Mouse (Mus musculus): Measurements from ENCODE around the gene Urad.

The Urad gene

DNA sequence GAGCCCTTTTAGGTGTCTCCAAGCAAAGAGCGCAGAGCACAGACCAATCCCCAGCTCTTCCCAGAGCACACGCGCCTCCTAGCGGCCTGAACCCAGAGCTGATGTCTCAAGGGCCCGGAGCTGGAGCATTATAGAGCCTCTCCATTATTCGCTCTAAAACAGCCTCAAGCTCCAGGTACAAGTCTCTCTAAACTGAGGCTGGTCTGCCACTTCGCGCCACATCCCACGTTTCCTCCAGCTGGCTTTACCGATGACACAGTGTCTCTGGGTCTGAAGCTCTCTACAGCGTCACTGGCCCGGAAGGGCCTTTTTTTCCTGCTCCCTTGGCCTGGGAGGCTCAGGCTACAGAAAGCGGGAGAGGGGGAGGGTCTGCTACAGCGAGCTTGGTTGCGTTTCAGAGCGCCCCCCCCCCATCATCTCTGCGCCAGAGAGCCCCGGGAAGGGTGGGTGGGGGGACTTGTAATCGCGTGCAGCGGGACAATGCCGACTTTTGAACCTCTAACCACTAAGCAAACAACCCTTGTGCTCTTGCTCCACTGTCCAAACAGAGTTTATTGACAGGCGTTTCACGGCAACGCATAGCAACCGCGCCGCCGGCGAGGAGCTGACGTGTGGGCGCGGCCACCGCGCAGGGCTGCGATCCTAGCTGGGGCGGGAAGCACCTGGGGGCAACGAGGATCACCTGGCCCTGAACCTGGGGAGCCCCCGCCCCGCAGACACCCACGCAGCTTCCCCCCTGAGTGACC lies 22.8 kb downstream of the Urad start:
- DNase-seq: peak; percentile 65

- DNase-seq: no peak
Measured at GRCm38 (mm10) chr5:147297249-147297648, 25.0 kb downstream of the Urad start.

- peak; percentile 42 for DNase-seq
Measured at GRCm38 (mm10) chr5:147294121-147294520, 28.1 kb downstream of the Urad start.

- DNase-seq: peak; percentile 78
Measured at GRCm38 (mm10) chr5:147293127-147293910, 28.9 kb downstream of the Urad start.

- no peak for DNase-seq
Measured at GRCm38 (mm10) chr5:147292506-147293120, 29.6 kb downstream of the Urad start.

GRCm38 (mm10) chr5:147291764-147292505 lies 30.3 kb downstream of the Urad start:
- no peak for DNase-seq

- DNase-seq: no peak
Measured at GRCm38 (mm10) chr5:147284365-147284764, 37.9 kb downstream of the Urad start.

GRCm38 (mm10) chr5:147277547-147277925 lies 44.7 kb downstream of the Urad start:
- no peak for DNase-seq

GRCm38 (mm10) chr5:147276701-147277546 lies 45.3 kb downstream of the Urad start:
- no peak for DNase-seq

DNA sequence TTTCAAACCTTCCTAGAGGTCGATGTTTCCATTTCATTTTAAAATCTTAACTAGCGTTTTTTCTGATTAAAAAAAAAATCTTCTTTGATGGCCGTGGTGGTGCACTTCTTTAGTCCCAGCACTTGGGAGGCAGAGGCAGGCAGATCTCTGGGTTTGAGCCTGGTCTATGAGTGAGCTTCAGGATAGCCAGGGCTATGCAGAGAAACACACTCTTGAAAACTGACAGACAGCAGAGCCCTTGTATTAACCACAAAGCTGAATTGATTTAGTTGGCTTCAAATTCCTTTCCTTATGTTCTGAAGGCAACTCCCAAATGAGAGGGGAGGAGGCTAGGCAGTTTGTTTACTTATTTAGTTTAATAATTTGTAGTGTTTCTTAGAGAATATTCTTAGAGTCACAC lies 46.5 kb downstream of the Urad start:
- DNase-seq: no peak

- no peak for DNase-seq
Measured at GRCm38 (mm10) chr5:147274174-147275141, 47.8 kb downstream of the Urad start.

DNA sequence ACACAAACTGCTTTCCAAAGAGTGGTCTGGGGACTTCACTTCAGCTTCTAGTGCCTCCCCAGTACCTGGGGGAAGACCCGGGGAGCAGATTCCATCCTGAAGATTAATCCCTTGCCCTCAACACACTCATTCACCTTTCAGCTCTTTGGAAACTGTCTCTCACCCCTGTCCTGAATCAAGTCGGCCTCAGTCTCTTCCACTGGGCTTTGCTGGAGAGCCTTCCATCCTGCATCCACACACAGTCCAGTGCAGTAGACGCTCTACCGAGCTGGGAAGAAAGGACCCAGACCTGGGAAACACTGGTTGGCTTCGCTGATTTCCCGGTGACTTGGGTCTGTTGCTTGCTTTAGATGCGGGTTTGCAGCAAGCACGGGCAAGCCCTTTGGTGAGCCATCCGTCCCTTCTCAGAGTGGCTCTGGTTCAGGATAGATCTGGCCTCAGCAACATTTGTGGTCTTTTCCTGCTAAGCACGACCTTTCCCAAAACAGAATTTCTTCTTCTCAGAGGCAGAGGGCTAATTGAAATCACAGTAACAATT lies 49.4 kb downstream of the Urad start:
- no peak for DNase-seq

DNA sequence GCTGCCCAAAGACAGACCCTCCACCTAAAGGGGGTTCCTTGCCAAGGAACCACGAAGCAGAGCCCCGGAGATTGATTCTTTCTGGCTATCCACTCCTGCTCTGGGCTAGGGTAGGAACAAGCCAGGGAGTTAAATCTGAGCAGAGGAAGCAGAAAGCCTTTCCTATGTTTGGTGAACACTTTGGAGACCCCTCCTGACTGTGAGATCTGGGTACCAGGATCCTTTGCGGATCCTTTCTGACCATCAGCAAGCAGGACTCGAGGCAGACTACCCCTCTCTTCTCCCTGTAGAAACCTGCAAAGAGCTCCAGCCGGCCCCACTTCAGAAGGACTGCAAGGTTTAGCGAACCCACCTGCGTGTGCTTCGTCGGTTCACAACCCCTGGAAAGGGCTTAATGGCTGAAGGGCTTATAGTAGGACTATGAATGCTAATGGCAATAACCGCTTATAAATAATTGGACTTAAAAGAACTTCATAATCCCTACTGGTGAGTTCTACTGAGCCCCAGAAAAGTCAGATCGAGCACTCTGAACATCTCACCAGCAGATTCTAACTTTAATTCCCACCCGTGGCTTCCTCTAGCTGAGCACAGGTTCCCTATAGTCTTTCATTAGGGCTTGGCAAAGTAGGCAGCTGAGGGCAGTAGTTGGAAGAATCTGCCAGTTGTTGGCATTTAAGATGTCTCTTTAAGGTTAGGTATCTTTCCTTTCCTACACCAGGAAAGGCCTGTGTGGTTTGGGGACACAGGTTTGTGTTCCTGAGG lies 50.0 kb downstream of the Urad start:
- no peak for DNase-seq

GRCm38 (mm10) chr5:147270673-147271655 lies 51.3 kb downstream of the Urad start:
- DNase-seq: no peak

DNA sequence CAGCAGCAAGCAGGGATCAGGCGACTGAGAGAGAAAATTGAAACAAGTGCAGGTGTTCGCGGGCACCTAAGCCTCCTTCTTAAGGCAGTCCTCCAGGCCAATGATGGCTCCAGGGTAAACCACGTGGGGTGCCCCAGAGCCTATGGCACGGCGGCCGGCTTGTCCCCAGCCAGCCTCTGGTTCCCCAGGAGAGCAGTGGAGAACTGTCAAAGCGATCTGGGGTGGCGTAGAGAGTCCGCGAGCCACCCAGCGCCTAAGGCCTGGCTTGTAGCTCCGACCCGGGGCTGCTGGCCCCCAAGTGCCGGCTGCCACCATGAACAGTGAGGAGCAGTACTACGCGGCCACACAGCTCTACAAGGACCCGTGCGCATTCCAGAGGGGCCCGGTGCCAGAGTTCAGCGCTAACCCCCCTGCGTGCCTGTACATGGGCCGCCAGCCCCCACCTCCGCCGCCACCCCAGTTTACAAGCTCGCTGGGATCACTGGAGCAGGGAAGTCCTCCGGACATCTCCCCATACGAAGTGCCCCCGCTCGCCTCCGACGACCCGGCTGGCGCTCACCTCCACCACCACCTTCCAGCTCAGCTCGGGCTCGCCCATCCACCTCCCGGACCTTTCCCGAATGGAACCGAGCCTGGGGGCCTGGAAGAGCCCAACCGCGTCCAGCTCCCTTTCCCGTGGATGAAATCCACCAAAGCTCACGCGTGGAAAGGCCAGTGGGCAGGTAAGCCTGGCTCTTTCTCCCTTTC lies 52.1 kb downstream of the Urad start, which contains the start of gene Pdx1:
Pdx1 (plus strand) TSS at position 34 of the 747 bp plus-strand sequence.
- no peak for DNase-seq

DNA sequence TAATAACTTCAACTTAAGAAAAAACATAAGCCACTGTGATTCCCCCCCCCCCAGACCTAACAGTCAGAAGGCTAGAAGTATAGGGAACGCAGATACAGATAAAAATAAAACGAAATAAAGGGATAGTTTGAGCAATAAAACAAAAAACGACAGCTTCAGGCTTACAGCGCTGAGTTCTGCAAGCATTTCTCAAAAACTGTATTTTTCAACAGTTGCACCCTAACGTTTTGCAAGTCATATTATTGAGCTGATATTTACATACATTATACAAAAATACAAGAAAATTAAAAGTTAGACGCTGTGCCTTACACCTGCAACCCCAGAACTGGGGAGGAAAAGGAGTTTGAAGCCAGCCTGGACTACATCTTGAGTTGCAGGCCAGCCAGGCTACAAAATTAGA lies 52.9 kb downstream of the Urad start:
- no peak for DNase-seq

- no peak for DNase-seq
Measured at GRCm38 (mm10) chr5:147268728-147269127, 53.5 kb downstream of the Urad start.

- no peak for DNase-seq
Measured at GRCm38 (mm10) chr5:147267434-147267833, 54.8 kb downstream of the Urad start.

Data from kidney, postnatal 10 days (tissue).